Mouse (Mus musculus): ENCODE data around the gene Pla2g4a. TPM values are rescaled to one million over a fixed set of nuclear protein-coding genes. Genes with fewer than 3 reads are reported as not detected.

Gene Pla2g4a
- 6.8 and 8.7 TPM in 2 replicates for polyA plus RNA-seq (2016; fragmentation: Nextera tagmentation; extraction: Ambion mirVana)

DNA sequence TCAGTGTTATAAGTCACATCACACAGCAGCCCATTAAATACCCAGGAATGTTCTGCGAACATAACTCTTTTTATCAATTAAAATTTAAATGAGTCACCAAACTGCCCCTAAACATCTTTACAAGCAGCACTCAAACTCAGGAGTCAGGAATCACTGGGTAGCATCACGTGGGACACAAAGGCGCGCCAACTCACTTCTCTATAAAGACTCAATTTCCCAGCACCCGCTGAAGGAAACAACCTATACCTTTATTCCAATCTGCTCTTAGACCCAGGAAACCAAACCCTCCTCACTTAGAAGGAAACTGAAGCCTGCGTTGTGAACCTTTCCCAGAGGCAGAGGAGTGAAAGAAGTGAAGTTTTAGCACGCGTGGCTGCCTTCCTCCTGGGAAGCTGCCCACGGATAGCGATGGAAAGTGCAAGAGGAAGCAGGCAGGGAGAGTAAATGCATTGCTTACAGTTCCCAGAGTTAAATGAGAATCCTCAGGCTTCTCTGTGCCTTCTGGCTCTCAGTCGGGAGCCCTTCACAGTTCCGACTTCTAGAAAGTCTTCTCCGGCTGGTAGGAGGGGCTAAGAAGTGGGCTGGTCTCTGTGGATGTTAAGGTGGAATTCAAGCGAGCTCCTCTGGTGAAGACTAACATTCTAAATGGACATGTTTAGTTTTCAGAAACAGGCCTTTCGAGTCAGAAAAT, at the start of gene Pla2g4a:
TSS of gene Pla2g4a (minus strand) at position 557 of the 691 bp plus-strand sequence.
- Histone ChIP-seq H3K9me3 (replicated peaks) (no peaks in the 10 kb centered on the region), H3K4me3 (peak within 1 kb of the TSS; percentile 46), H3K36me3 (no peaks in the 10 kb centered on the region), H3K4me1 (peaks cover 9% of the 10 kb centered on the region), H3K27ac (peak within 1 kb of the TSS; percentile 81), H3K27me3 (ENCODE audit: low read depth, poor library complexity, severe bottlenecking) (no peaks in the 10 kb centered on the region)
- 25% methylated on average over 15 of the region's 15 CpGs for WGBS
- DNase-seq (ENCODE audit: low spot score): peak; percentile 34

DNA sequence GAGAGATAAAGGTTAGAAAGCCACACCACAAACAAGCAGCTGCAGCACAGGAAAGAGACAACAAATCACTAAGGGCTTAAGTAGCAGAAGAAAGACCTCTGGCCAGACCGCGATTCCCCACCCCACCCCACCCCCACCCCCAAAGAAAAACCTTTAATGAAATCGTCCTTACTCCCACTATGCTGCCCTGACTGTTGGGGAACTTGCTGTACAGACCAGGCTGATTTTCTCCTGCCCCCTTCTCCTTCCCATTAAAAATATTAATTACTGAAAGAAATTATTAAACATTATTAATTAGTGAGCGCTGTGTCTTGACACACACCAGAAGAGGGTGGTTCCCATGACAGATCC, 49.5 kb upstream of the Pla2g4a start:
- H3K36me3 ChIP-seq: no peaks in the 10 kb centered on the region
- no peaks in the 10 kb centered on the region for H3K4me1 ChIP-seq
- no peak for DNase-seq (ENCODE audit: low spot score)
- WGBS: 58% methylated on average over 4 of the region's 4 CpGs
- H3K4me3 ChIP-seq: no peak overlapping the region
- H3K9me3 ChIP-seq (replicated peaks): no peaks in the 10 kb centered on the region
- H3K27me3 ChIP-seq (ENCODE audit: low read depth, poor library complexity, severe bottlenecking): no peaks in the 10 kb centered on the region
- H3K27ac ChIP-seq: no peak overlapping the region

DNA sequence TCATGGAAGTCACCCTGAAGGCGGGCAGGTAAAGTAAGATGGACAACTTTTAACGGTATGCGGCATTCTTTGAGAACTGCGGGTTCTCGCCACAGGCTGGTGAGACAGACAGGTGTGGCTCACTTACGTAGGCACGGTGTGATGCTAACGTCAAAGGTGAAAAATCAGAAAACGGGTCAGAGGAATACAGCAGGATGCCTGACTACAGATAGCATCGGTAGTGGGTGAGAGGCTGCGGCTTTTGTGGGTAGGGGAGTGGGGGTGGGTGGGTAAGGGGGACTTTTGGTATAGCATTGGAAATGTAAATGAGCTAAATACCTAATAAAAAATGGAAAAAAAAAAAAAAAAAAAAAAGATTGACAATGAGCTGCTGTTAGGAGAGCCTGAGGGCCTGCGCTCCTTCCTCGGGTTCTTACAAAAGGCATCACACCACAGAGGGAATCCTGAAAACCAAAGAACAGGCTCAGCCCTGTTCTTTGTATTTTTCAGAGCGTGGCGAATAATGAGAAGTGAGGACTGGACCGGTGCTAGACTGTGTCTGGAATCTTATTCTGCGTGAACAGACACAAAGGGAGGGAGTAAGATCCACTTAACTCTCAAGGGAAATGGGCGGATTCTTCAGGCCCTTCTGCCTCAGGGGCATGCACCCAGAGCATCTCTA, 49.0 kb upstream of the Pla2g4a start:
- DNase-seq (ENCODE audit: low spot score): no peak
- H3K4me1 ChIP-seq: no peaks in the 10 kb centered on the region
- H3K36me3 ChIP-seq: no peaks in the 10 kb centered on the region
- no peak overlapping the region for H3K27ac ChIP-seq
- no peaks in the 10 kb centered on the region for H3K27me3 ChIP-seq (ENCODE audit: low read depth, poor library complexity, severe bottlenecking)
- no peaks in the 10 kb centered on the region for H3K9me3 ChIP-seq (replicated peaks)
- no peak overlapping the region for H3K4me3 ChIP-seq
- WGBS: 88% methylated on average over 18 of the region's 18 CpGs

DNA sequence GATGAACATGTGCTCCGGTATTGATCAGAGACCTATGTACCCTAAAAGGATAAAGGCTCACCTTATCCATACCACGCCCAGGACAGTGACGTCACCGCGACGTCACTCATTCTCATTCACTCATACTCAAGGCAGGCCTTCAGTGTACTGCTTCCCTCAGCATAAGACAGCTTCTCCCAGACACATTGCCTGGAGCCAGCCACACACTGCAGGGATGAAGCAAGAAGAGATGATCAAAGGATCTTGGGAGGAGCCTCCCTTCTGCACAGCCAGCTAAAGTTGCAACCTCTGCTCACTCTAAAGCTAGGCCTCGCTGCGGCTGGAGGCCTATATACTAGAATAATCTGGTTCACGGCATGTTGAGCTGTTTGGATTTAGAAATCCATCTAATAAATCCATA, 48.0 kb upstream of the Pla2g4a start:
- Histone ChIP-seq H3K4me1 (no peaks in the 10 kb centered on the region), H3K27ac (no peak overlapping the region), H3K4me3 (no peak overlapping the region), H3K9me3 (replicated peaks) (no peaks in the 10 kb centered on the region), H3K36me3 (no peaks in the 10 kb centered on the region), H3K27me3 (ENCODE audit: low read depth, poor library complexity, severe bottlenecking) (no peaks in the 10 kb centered on the region)
- 92% methylated on average over 9 of the region's 9 CpGs for WGBS
- DNase-seq (ENCODE audit: low spot score): no peak

- no peak overlapping the region for H3K4me3 ChIP-seq
- 96% methylated on average over 1 of the region's 1 CpGs for WGBS
- H3K4me1 ChIP-seq: no peaks in the 10 kb centered on the region
- no peak for DNase-seq (ENCODE audit: low spot score)
- H3K36me3 ChIP-seq: no peaks in the 10 kb centered on the region
- H3K27ac ChIP-seq: no peak overlapping the region
- no peaks in the 10 kb centered on the region for H3K9me3 ChIP-seq (replicated peaks)
- H3K27me3 ChIP-seq (ENCODE audit: low read depth, poor library complexity, severe bottlenecking): no peaks in the 10 kb centered on the region
Observed at GRCm38 (mm10) chr1:149975626-149976025, 14.5 kb upstream of the Pla2g4a start.

DNA sequence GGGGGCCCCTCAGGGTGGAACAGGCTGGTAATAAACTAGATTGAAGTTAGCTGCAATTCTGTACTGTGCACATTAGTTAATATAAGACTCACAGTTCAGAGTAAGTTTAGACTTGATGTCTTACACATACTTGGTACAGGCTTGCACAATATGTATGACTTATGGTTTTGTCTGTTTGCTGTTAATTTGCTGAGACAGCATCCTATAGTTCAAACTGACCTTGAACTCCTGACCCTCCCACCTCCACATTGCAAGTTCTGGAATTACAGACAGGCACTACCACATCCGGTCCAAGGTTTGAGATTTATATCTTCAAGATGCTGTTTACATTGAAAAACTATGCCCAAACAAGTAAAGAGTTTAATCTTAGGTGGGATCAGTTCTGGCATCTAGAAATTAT, 4.7 kb upstream of the Pla2g4a start:
- H3K4me1 ChIP-seq: peaks cover 10% of the 10 kb centered on the region
- DNase-seq (ENCODE audit: low spot score): no peak
- no peaks in the 10 kb centered on the region for H3K36me3 ChIP-seq
- H3K27me3 ChIP-seq (ENCODE audit: low read depth, poor library complexity, severe bottlenecking): no peaks in the 10 kb centered on the region
- no peaks in the 10 kb centered on the region for H3K9me3 ChIP-seq (replicated peaks)
- WGBS: 55% methylated on average over 1 of the region's 1 CpGs
- no peak overlapping the region for H3K4me3 ChIP-seq
- no peak overlapping the region for H3K27ac ChIP-seq

DNA sequence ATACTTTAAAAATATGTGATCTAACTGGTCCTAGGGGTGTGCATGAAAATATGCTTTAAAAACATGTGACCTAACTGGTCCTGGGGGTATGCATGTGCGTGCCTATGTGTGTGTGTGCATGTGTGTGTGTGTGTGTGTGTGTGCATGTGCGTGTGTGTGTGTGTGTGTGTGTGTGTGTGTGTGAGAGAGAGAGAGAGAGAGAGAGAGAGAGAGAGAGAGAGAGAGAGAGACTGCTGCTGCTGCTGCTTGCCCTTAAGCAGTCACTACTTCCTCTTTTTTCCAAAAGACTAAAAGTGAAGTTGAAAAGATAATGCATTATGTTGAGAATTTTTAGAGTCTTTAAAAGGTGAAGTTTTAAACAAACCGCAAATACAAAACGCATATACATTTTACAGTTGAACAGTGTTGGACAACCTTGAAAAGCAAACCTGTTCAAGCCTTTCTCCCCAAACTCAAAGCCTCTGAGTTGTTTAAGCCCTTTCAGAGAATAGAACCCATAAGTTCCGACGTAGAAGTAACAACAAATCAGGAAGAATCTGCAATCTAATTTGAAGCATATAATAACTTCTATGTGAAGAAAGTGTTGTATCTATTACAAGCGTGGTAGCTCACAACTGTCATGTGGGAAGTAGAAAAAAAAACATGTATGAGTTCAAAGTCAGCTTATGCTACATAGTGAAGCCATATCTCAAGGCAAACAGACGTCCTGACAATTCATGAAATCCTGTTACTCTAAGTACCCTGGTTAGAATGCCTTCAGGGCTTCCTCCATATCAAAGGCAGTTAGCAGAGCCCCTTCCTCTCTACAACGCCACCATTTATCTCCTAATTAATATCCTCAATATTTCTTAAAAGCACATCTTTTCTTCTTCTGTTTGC, 574 bp upstream of the Pla2g4a start:
- H3K36me3 ChIP-seq: no peaks in the 10 kb centered on the region
- H3K4me1 ChIP-seq: peaks cover 10% of the 10 kb centered on the region
- H3K27me3 ChIP-seq (ENCODE audit: low read depth, poor library complexity, severe bottlenecking): no peaks in the 10 kb centered on the region
- peak overlapping the region; percentile 46; the same call in 1 of the 2 replicates for H3K4me3 ChIP-seq
- 74% methylated on average over 9 of the region's 9 CpGs for WGBS
- no peaks in the 10 kb centered on the region for H3K9me3 ChIP-seq (replicated peaks)
- H3K27ac ChIP-seq: no peak overlapping the region
- DNase-seq (ENCODE audit: low spot score): no peak

DNA sequence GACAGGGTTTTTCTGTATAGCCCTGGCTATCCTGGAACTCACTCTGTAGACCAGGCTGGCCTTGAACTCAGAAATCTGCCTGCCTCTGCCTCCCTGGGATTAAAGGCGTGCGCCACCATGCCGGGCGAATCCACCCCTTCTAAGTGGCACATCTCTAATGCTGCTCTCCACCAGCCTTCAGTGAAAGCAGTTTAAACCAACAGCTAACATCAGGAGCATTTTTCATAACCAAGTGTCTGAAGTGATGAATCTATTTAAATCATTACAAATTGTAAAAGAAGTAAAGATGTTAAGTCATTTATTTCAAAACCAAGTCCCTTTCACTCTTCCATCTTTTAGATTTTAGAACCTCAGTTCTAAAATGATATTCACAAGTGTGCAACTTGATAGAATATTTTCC, 839 bp downstream of the Pla2g4a start:
- no peak for DNase-seq (ENCODE audit: low spot score)
- Histone ChIP-seq H3K27me3 (ENCODE audit: low read depth, poor library complexity, severe bottlenecking) (no peaks in the 10 kb centered on the region), H3K27ac (no peak overlapping the region), H3K9me3 (replicated peaks) (no peaks in the 10 kb centered on the region), H3K4me3 (peak overlapping the region; percentile 46; the same call in 1 of the 2 replicates), H3K4me1 (peaks cover 5% of the 10 kb centered on the region; the same call in 1 of the 2 replicates), H3K36me3 (no peaks in the 10 kb centered on the region)
- whole genome bisulfite sequencing: 93% methylated on average over 4 of the region's 4 CpGs

GRCm38 (mm10) chr1:149959069-149959468, 2.0 kb downstream of the Pla2g4a start:
- no peak for DNase-seq (ENCODE audit: low spot score)
- H3K4me1 ChIP-seq: peaks cover 5% of the 10 kb centered on the region; the same call in 1 of the 2 replicates
- no peaks in the 10 kb centered on the region for H3K36me3 ChIP-seq
- H3K27me3 ChIP-seq (ENCODE audit: low read depth, poor library complexity, severe bottlenecking): no peaks in the 10 kb centered on the region
- 86% methylated on average over 1 of the region's 1 CpGs for WGBS
- H3K4me3 ChIP-seq: no peak overlapping the region
- H3K9me3 ChIP-seq (replicated peaks): no peaks in the 10 kb centered on the region
- H3K27ac ChIP-seq: no peak overlapping the region

- H3K27ac ChIP-seq: no peak overlapping the region
- 89% methylated on average over 4 of the region's 4 CpGs for WGBS
- H3K36me3 ChIP-seq: no peaks in the 10 kb centered on the region
- H3K9me3 ChIP-seq (replicated peaks): no peaks in the 10 kb centered on the region
- no peaks in the 10 kb centered on the region for H3K27me3 ChIP-seq (ENCODE audit: low read depth, poor library complexity, severe bottlenecking)
- no peak overlapping the region for H3K4me3 ChIP-seq
- no peak for DNase-seq (ENCODE audit: low spot score)
- no peaks in the 10 kb centered on the region; the same call in 1 of the 2 replicates for H3K4me1 ChIP-seq
Observed at GRCm38 (mm10) chr1:149955482-149955881, 5.6 kb downstream of the Pla2g4a start.

GRCm38 (mm10) chr1:149954026-149954425, 7.1 kb downstream of the Pla2g4a start:
- no peak overlapping the region for H3K27ac ChIP-seq
- no peaks in the 10 kb centered on the region for H3K27me3 ChIP-seq (ENCODE audit: low read depth, poor library complexity, severe bottlenecking)
- DNase-seq (ENCODE audit: low spot score): no peak
- no peaks in the 10 kb centered on the region for H3K9me3 ChIP-seq (replicated peaks)
- H3K4me1 ChIP-seq: no peaks in the 10 kb centered on the region
- H3K4me3 ChIP-seq: no peak overlapping the region
- no peaks in the 10 kb centered on the region for H3K36me3 ChIP-seq
- 90% methylated on average over 6 of the region's 6 CpGs for WGBS

GRCm38 (mm10) chr1:149952050-149952449, 9.0 kb downstream of the Pla2g4a start:
- no peaks in the 10 kb centered on the region for H3K9me3 ChIP-seq (replicated peaks)
- H3K4me1 ChIP-seq: no peaks in the 10 kb centered on the region
- DNase-seq (ENCODE audit: low spot score): no peak
- no peaks in the 10 kb centered on the region for H3K27me3 ChIP-seq (ENCODE audit: low read depth, poor library complexity, severe bottlenecking)
- no peak overlapping the region for H3K4me3 ChIP-seq
- H3K36me3 ChIP-seq: no peaks in the 10 kb centered on the region
- no peak overlapping the region for H3K27ac ChIP-seq

DNA sequence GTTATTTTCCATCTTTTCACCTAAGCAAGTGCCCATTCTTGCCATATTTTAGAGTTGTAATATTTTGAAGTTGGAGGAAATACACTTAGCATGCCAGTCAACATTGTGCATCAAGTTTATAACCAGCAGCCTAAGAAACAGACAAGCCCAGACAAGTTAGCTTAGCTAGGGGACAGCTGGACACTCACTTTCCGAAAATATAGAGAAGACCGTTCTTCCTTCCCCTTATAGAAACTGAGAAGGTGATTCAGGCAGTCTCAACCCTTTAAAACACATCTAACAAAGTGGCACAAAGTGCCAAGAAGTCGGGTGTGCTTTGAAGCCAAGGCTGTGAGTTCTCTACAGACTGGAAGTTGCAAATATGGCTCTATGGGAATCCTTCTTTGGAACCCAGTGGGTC, 10.4 kb downstream of the Pla2g4a start:
- Histone ChIP-seq H3K27me3 (ENCODE audit: low read depth, poor library complexity, severe bottlenecking) (no peaks in the 10 kb centered on the region), H3K27ac (no peak overlapping the region), H3K9me3 (replicated peaks) (no peaks in the 10 kb centered on the region), H3K4me3 (no peak overlapping the region), H3K4me1 (no peaks in the 10 kb centered on the region), H3K36me3 (no peaks in the 10 kb centered on the region)
- no peak for DNase-seq (ENCODE audit: low spot score)
- WGBS: 77% methylated on average over 3 of the region's 3 CpGs
